Mouse (Mus musculus) midbrain, embryonic 12.5 days (tissue): ENCODE results near the gene Chchd3. TPM values are rescaled to one million over a fixed set of nuclear protein-coding genes. Genes with fewer than 3 reads are reported as not detected.

Source experiments
- ATAC-seq: fragments of 200-750 bp; cut with Nextera tagmentation; 2 replicates; pipeline ENCODE4 v1.8.0; 2017; ENCODE audit warnings: low read depth, moderate TSS enrichment, moderate library complexity; ENCODE audit not compliant: low FRiP score
- H3K27ac ChIP-seq: fragments of 300-500 bp; sonication (generic); replicated peaks from 2 replicates; pipeline ENCODE4 v1.5.1; 2016; ENCODE audit warnings: mild to moderate bottlenecking
- H3K27me3 ChIP-seq: fragments of 300-500 bp; sonication (generic); 2 replicates; pipeline ENCODE4 v1.6.1; 2016; ENCODE audit warnings: mild to moderate bottlenecking
- H3K36me3 ChIP-seq: fragments of 300-500 bp; sonication (generic); 2 replicates; pipeline ENCODE4 v1.6.1; 2016
- H3K4me1 ChIP-seq: fragments of 300-500 bp; sonication (generic); 2 replicates; pipeline ENCODE4 v1.6.1; 2016
- H3K4me2 ChIP-seq: fragments of 300-500 bp; sonication (generic); replicated peaks from 2 replicates; pipeline ENCODE4 v1.6.1; 2016; ENCODE audit warnings: mild to moderate bottlenecking, moderate library complexity
- H3K4me3 ChIP-seq: fragments of 300-500 bp; sonication (generic); 2 replicates; pipeline ENCODE4 v1.5.1; 2016; ENCODE audit warnings: mild to moderate bottlenecking
- H3K9ac ChIP-seq: fragments of 300-500 bp; sonication (generic); replicated peaks from 2 replicates; pipeline ENCODE4 v1.6.1; 2016; ENCODE audit warnings: mild to moderate bottlenecking, moderate library complexity
- H3K9me3 ChIP-seq: fragments of 300-500 bp; sonication (generic); 2 replicates; pipeline ENCODE4 v1.6.1; 2016; ENCODE audit warnings: mild to moderate bottlenecking
- WGBS: fragments of 180-500 bp; shearing (Covaris S2); methylation state at CpG from one replicate; pipeline ENCODE4 v1.1.7; 2016; 5-methylcytosine and 5-hydroxymethylcytosine counted together
- polyA plus RNA-seq: library from polyadenylated mRNA; unstranded; fragments of >200 nt; fragmentation: Nextera tagmentation; extraction: Ambion mirVana; gene quantifications from 2 replicates; pipeline ENCODE4 v1.2.1, GENCODE M21; 2016

Chchd3 gene
- polyA plus RNA-seq, 1 experiment from 2014 or later, result 118 TPM

DNA sequence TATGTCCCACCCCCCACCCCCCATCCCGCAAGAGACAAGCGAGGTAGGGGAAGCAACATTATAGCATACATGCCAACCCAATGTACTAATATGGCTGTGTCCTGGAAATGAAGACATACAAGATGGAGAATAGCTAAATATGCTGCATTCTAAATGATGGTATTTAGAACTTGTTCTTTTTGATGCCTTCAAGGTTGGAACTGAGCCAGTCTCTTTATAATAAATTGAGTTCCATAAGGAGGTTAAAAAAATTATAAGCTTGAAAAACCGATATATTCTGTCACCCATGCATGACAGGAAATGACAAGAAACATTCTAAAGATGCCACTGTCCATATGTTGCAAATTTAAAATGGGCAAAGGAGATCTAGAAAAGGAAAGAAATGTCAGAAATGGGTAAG, 104.6 kb downstream of the Chchd3 start:
- Histone ChIP-seq H3K27me3 (no peaks in the 10 kb centered on the region), H3K36me3 (no peaks in the 10 kb centered on the region), H3K4me2 (no peak overlapping the region), H3K4me1 (peaks cover 5% of the 10 kb centered on the region; the same call in 1 of the 2 replicates), H3K27ac (no peak overlapping the region), H3K4me3 (no peak overlapping the region), H3K9ac (no peak overlapping the region), H3K9me3 (no peaks in the 10 kb centered on the region)
- WGBS, result 60% methylated on average over 3 of the region's 3 CpGs
- no peak for ATAC-seq

DNA sequence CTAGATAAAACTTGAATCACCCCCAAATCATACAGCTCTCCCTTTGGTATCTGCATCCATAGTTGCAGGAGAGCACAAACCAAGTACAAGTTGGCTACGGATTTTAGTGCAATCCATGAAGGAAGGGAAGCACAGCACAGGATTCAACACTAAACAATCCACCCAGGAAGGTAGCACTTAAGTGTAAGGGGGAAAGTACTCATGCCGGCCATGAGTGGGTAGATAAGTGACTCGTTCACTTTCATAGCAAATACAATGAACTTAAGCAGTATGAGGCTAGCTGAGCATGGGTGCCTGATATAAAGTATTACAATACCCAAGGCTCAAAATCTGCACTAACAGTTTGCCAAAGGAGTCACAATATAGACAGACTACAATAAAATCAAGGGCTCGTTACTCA, 109.1 kb downstream of the Chchd3 start:
- WGBS, result 83% methylated on average over 4 of the region's 4 CpGs
- Histone ChIP-seq H3K27me3 (no peaks in the 10 kb centered on the region), H3K27ac (no peak overlapping the region), H3K4me1 (0 out of 2 replicates have a peak, but pooled peaks cover 5% of the 10 kb centered on the region), H3K9me3 (no peaks in the 10 kb centered on the region), H3K4me3 (no peak overlapping the region), H3K4me2 (no peak overlapping the region), H3K9ac (no peak overlapping the region), H3K36me3 (no peaks in the 10 kb centered on the region)
- no peak for ATAC-seq

GRCm38 (mm10) chr6:32949702-32950101, 110.4 kb downstream of the Chchd3 start:
- no peaks in the 10 kb centered on the region for H3K9me3 ChIP-seq
- no peaks in the 10 kb centered on the region for H3K27me3 ChIP-seq
- no peak overlapping the region for H3K4me2 ChIP-seq
- ATAC-seq, result no peak
- H3K27ac ChIP-seq, result no peak overlapping the region
- 86% methylated on average over 3 of the region's 3 CpGs for WGBS
- no peaks in the 10 kb centered on the region for H3K36me3 ChIP-seq
- no peak overlapping the region for H3K4me3 ChIP-seq
- H3K4me1 ChIP-seq, result no peaks in the 10 kb centered on the region
- no peak overlapping the region for H3K9ac ChIP-seq

DNA sequence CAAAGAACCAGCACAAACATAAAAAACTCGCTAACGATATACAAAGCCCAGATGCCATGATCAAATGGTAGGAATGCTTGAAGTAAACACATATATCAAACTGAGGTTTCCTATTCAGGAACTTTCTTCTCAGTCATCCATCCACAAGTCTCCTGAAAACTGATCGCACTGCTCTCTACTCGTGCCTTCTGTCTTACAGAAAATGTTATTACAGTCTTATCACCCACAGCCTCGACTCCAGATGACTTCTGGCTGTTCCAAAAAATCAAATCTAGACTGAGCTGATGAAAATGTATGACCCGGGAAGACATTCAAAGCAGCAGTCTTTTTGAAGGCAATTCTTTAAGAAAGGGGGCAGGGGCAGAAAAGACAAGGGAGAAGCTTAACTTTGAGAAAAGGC, 112.8 kb downstream of the Chchd3 start:
- WGBS, result 65% methylated on average over 6 of the region's 6 CpGs
- H3K9me3 ChIP-seq, result no peaks in the 10 kb centered on the region
- H3K9ac ChIP-seq, result no peak overlapping the region
- H3K36me3 ChIP-seq, result no peaks in the 10 kb centered on the region
- no peak for ATAC-seq
- no peak overlapping the region for H3K27ac ChIP-seq
- no peak overlapping the region for H3K4me3 ChIP-seq
- H3K4me2 ChIP-seq, result no peak overlapping the region
- no peaks in the 10 kb centered on the region for H3K4me1 ChIP-seq
- H3K27me3 ChIP-seq, result no peaks in the 10 kb centered on the region

DNA sequence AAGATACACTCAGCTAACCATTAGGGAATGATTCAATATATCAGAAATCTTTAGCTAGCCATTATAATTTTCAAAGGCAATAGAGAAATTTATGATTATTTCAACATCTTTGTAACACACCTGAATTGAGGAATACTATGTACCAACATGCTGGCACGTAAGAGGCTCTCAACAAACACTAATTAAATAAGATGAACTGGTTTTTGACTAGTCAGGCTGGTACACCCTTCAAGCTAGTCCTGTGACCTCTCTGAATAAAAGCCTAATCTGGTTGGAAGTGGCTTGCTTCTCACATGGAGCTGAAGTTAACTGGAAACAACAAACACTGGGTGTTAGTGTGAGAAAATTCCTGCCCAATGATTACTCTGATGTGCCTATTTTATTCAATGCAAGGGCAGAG, 115.1 kb downstream of the Chchd3 start:
- H3K4me2 ChIP-seq, result no peak overlapping the region
- H3K9ac ChIP-seq, result no peak overlapping the region
- H3K9me3 ChIP-seq, result no peaks in the 10 kb centered on the region
- H3K4me1 ChIP-seq, result no peaks in the 10 kb centered on the region
- WGBS, result 86% methylated on average over 1 of the region's 1 CpGs
- H3K27me3 ChIP-seq, result no peaks in the 10 kb centered on the region
- no peak overlapping the region for H3K4me3 ChIP-seq
- ATAC-seq, result no peak
- no peaks in the 10 kb centered on the region for H3K36me3 ChIP-seq
- H3K27ac ChIP-seq, result no peak overlapping the region

- H3K27me3 ChIP-seq, result no peaks in the 10 kb centered on the region
- no peaks in the 10 kb centered on the region for H3K4me1 ChIP-seq
- H3K27ac ChIP-seq, result no peak overlapping the region
- ATAC-seq, result no peak
- H3K9me3 ChIP-seq, result no peaks in the 10 kb centered on the region
- H3K9ac ChIP-seq, result no peak overlapping the region
- no peak overlapping the region for H3K4me2 ChIP-seq
- 92% methylated on average over 4 of the region's 4 CpGs for WGBS
- no peaks in the 10 kb centered on the region for H3K36me3 ChIP-seq
- H3K4me3 ChIP-seq, result no peak overlapping the region
Observed at GRCm38 (mm10) chr6:32943651-32944050, 116.4 kb downstream of the Chchd3 start.

GRCm38 (mm10) chr6:32940299-32940698, 119.8 kb downstream of the Chchd3 start:
- no peak for ATAC-seq
- WGBS, result 71% methylated on average over 11 of the region's 11 CpGs

GRCm38 (mm10) chr6:32937643-32938042, 122.4 kb downstream of the Chchd3 start:
- H3K9me3 ChIP-seq, result no peaks in the 10 kb centered on the region
- no peak overlapping the region for H3K27ac ChIP-seq
- no peak overlapping the region for H3K4me3 ChIP-seq
- no peak overlapping the region for H3K9ac ChIP-seq
- no peak overlapping the region for H3K4me2 ChIP-seq
- ATAC-seq, result no peak
- H3K4me1 ChIP-seq, result peaks cover 9% of the 10 kb centered on the region; the same call in 1 of the 2 replicates
- H3K36me3 ChIP-seq, result no peaks in the 10 kb centered on the region
- 100% methylated on average over 1 of the region's 1 CpGs for WGBS
- H3K27me3 ChIP-seq, result no peaks in the 10 kb centered on the region

More at GRCm38 (mm10) chr6:32940299-32940698, 119.8 kb downstream of the Chchd3 start:
- Histone ChIP-seq H3K9me3 (no peaks in the 10 kb centered on the region), H3K36me3 (no peaks in the 10 kb centered on the region), H3K27me3 (no peaks in the 10 kb centered on the region), H3K4me2 (no peak overlapping the region), H3K4me3 (no peak overlapping the region), H3K4me1 (peaks cover 9% of the 10 kb centered on the region; the same call in 1 of the 2 replicates), H3K9ac (no peak overlapping the region), H3K27ac (no peak overlapping the region)

- Histone ChIP-seq H3K4me2 (no peak overlapping the region), H3K4me1 (peaks cover 9% of the 10 kb centered on the region), H3K36me3 (no peaks in the 10 kb centered on the region), H3K27me3 (no peaks in the 10 kb centered on the region), H3K9ac (no peak overlapping the region), H3K4me3 (no peak overlapping the region), H3K27ac (no peak overlapping the region), H3K9me3 (no peaks in the 10 kb centered on the region)
- WGBS, result 70% methylated on average over 3 of the region's 3 CpGs
- ATAC-seq, result no peak
Observed at GRCm38 (mm10) chr6:32936794-32937193, 123.3 kb downstream of the Chchd3 start.

GRCm38 (mm10) chr6:32936365-32936764, 123.7 kb downstream of the Chchd3 start:
- no peaks in the 10 kb centered on the region for H3K9me3 ChIP-seq
- no peaks in the 10 kb centered on the region for H3K36me3 ChIP-seq
- no peak overlapping the region for H3K4me2 ChIP-seq
- peaks cover 12% of the 10 kb centered on the region for H3K4me1 ChIP-seq
- 30% methylated on average over 2 of the region's 2 CpGs for WGBS
- H3K4me3 ChIP-seq, result no peak overlapping the region
- H3K27ac ChIP-seq, result no peak overlapping the region
- no peak overlapping the region for H3K9ac ChIP-seq
- ATAC-seq, result no peak
- no peaks in the 10 kb centered on the region for H3K27me3 ChIP-seq

DNA sequence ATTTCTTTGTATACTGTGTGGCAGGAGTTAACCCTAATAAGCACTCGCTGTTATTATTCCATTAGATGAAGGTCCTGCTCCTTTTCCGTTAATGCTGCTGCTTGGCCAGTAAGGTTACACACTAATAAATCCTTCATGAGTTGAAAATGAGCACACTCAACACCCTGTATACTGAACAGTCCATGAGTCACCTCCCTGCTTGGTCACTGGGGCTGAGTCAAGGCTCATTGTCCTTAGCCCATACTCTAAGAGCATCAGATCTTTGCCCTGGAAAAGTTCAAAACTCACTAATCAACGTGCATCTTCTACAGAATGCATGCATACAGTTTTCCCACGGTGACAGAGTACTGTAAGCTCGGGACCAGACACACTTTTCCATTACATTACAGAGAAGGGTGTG, 124.5 kb downstream of the Chchd3 start:
- Histone ChIP-seq H3K4me2 (no peak overlapping the region), H3K27ac (no peak overlapping the region), H3K27me3 (no peaks in the 10 kb centered on the region), H3K9me3 (no peaks in the 10 kb centered on the region), H3K4me1 (peaks cover 14% of the 10 kb centered on the region), H3K4me3 (no peak overlapping the region), H3K9ac (no peak overlapping the region), H3K36me3 (no peaks in the 10 kb centered on the region)
- ATAC-seq, result no peak
- 84% methylated on average over 5 of the region's 5 CpGs for WGBS

GRCm38 (mm10) chr6:32931106-32931770, 128.8 kb downstream of the Chchd3 start:
- no peak for ATAC-seq
- H3K4me3 ChIP-seq, result no peak overlapping the region
- no peaks in the 10 kb centered on the region for H3K9me3 ChIP-seq
- H3K9ac ChIP-seq, result no peak overlapping the region
- 23% methylated on average over 11 of the region's 11 CpGs for WGBS
- H3K4me1 ChIP-seq, result peaks cover 9% of the 10 kb centered on the region
- no peak overlapping the region for H3K4me2 ChIP-seq
- no peaks in the 10 kb centered on the region for H3K36me3 ChIP-seq
- H3K27me3 ChIP-seq, result no peaks in the 10 kb centered on the region
- H3K27ac ChIP-seq, result no peak overlapping the region

DNA sequence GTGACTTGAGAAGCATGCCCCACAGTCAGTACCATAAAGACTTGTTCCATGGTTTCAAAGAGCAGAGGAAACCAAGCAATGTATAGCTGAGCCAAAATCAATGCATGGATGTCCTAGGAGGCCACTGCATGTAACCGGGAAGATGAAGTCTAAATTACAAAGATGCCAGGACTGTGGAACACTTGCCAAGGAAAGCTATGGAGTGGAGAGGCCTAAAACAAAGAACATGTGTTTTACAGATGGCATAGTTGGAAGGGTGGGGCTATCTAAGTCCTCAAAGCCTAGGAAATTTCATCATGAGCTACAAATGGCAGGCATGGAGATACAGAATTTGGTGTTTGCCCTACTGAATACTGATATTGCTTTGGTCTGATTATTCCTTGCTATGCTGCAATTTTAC, 137.7 kb downstream of the Chchd3 start:
- Histone ChIP-seq H3K9ac (no peak overlapping the region), H3K36me3 (no peaks in the 10 kb centered on the region), H3K4me1 (no peaks in the 10 kb centered on the region), H3K27me3 (no peaks in the 10 kb centered on the region), H3K4me2 (no peak overlapping the region), H3K9me3 (no peaks in the 10 kb centered on the region), H3K4me3 (no peak overlapping the region), H3K27ac (no peak overlapping the region)
- WGBS, result 84% methylated on average over 1 of the region's 1 CpGs
- no peak for ATAC-seq
